Mouse (Mus musculus): ENCODE results near the gene Ndufb4. TPM values are rescaled to one million over a fixed set of nuclear protein-coding genes. Genes with fewer than 3 reads are reported as not detected.
"Not testable (repeated sequence)": the region's sequence is repeated elsewhere in the genome, so short reads cannot be mapped to it uniquely, and the experiment has no call there.

The Ndufb4 gene
- polyA plus RNA-seq (2012; rRNA removed), result 79.6 and 87.3 TPM in 2 replicates

- H3K4me3 ChIP-seq (ENCODE audit: insufficient read depth, low read length), result peak within 1 kb of the TSS; percentile 52
- H3K4me1 ChIP-seq (ENCODE audit: control insufficient read depth, insufficient read depth, low read length), result peaks cover 4% of the 10 kb centered on the region; the same call in 1 of the 2 replicates
- H3K27ac ChIP-seq (ENCODE audit: insufficient read depth, low read length), result peak within 1 kb of the TSS; percentile 61
- TF ChIP-seq CTCF (IDR thresholded peaks at IDR 0.05; ENCODE audit: extremely low read depth, insufficient read depth, low read length) (no peak), POLR2A (IDR thresholded peaks at IDR 0.05; ENCODE audit: extremely low read depth, insufficient read depth, low read length) (peak; percentile 55; the same call in 1 of the 2 replicates)
Observed at GRCm38 (mm10) chr16:37653731-37654657, at the start of gene Ndufb4. Ndufb4 (minus strand) TSS chr16:37654453.

DNA sequence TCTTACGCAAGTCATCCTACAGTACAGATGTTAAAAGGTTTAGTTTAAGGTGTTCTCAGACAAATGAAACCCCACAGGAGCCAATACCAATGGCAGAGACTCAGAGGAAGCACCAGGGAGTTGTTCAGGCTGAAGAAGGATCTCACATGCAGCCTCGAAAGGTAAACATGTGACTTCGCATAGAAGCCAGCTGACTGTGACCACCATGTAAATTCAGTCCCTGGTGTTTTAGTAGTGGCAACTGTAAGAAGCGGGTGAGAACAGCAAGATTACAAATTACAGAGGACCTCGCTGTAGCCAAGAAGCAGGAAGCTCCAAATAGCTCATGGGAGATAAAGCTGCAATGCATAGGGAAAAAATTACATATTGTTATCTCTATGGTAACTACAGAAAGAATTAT, 49.6 kb upstream of the Ndufb4 start:
- TF ChIP-seq POLR2A (IDR thresholded peaks at IDR 0.05; ENCODE audit: extremely low read depth, insufficient read depth, low read length), result no peak
- no peak for TF ChIP-seq CTCF (IDR thresholded peaks at IDR 0.05; ENCODE audit: extremely low read depth, insufficient read depth, low read length)
- H3K27ac ChIP-seq (ENCODE audit: insufficient read depth, low read length), result peak overlapping the region; percentile 85; the same call in 1 of the 2 replicates

DNA sequence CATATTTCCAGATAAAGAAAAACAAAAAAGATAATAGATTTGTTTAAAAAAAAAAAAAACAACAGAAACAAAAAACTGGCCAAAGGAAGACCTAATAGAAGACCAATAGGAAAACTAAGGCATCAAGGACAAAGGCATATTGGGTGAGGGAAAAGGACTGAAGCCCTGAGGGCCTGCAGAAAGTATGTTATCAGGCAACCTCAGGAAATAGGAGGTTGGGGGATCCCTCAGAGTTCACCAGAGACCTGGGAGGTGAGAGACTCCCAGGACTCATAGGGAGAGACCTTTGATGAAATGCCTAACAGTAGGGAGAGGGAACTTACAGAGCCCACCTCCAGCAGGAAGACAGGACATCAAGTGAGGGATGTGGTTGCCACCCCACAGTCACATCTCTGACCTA, 45.8 kb upstream of the Ndufb4 start:
- H3K27ac ChIP-seq (ENCODE audit: insufficient read depth, low read length); H3K4me1 ChIP-seq (ENCODE audit: control insufficient read depth, insufficient read depth, low read length); H3K4me3 ChIP-seq (ENCODE audit: insufficient read depth, low read length): not testable (repeated sequence)

More for the DNA sequence above, 49.6 kb upstream of the Ndufb4 start:
- Histone ChIP-seq H3K4me1 (ENCODE audit: control insufficient read depth, insufficient read depth, low read length) (peaks cover 8% of the 10 kb centered on the region), H3K4me3 (ENCODE audit: insufficient read depth, low read length) (no peak overlapping the region)

- Histone ChIP-seq H3K4me3 (ENCODE audit: insufficient read depth, low read length) (no peak overlapping the region), H3K4me1 (ENCODE audit: control insufficient read depth, insufficient read depth, low read length) (0 out of 2 replicates have a peak, but pooled peaks cover 1% of the 10 kb centered on the region), H3K27ac (ENCODE audit: insufficient read depth, low read length) (no peak overlapping the region)
- TF ChIP-seq POLR2A (IDR thresholded peaks at IDR 0.05; ENCODE audit: extremely low read depth, insufficient read depth, low read length), result no peak
- TF ChIP-seq CTCF (IDR thresholded peaks at IDR 0.05; ENCODE audit: extremely low read depth, insufficient read depth, low read length), result 0 out of 2 replicates have a peak, but pooled peaks have one; percentile 10
Observed at GRCm38 (mm10) chr16:37698767-37699166, 44.5 kb upstream of the Ndufb4 start.

DNA sequence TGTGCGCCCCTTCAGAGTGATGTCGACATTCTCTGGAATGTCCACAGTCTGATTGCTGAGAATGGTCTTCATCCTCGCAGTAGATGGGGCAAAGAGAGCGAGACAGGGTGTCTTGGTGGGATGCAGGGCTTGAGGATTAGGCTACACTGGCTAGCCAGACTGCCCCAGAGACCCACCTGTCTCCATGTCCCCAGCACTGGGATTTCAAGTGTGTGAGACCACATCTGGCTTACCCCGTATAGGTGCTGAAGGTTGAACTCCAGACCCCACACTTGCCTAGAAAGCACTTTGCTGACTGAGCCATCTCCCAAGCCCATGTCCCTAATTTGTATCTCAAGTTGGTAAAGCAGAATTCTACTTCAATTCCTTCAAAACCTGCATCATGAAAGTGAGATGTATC, 43.0 kb upstream of the Ndufb4 start:
- Histone ChIP-seq H3K4me3 (ENCODE audit: insufficient read depth, low read length) (no peak overlapping the region), H3K4me1 (ENCODE audit: control insufficient read depth, insufficient read depth, low read length) (no peaks in the 10 kb centered on the region), H3K27ac (ENCODE audit: insufficient read depth, low read length) (no peak overlapping the region)
- TF ChIP-seq POLR2A (IDR thresholded peaks at IDR 0.05; ENCODE audit: extremely low read depth, insufficient read depth, low read length) (no peak), CTCF (IDR thresholded peaks at IDR 0.05; ENCODE audit: extremely low read depth, insufficient read depth, low read length) (no peak)

- Histone ChIP-seq H3K4me3 (ENCODE audit: insufficient read depth, low read length) (no peak overlapping the region), H3K27ac (ENCODE audit: insufficient read depth, low read length) (no peak overlapping the region), H3K4me1 (ENCODE audit: control insufficient read depth, insufficient read depth, low read length) (peaks cover 2% of the 10 kb centered on the region)
- TF ChIP-seq POLR2A (IDR thresholded peaks at IDR 0.05; ENCODE audit: extremely low read depth, insufficient read depth, low read length), result no peak
- TF ChIP-seq CTCF (IDR thresholded peaks at IDR 0.05; ENCODE audit: extremely low read depth, insufficient read depth, low read length), result peak; percentile 37; the same call in 1 of the 2 replicates
Observed at GRCm38 (mm10) chr16:37690932-37691730, 36.9 kb upstream of the Ndufb4 start.

- Histone ChIP-seq H3K4me3 (ENCODE audit: insufficient read depth, low read length) (no peak overlapping the region), H3K27ac (ENCODE audit: insufficient read depth, low read length) (no peak overlapping the region), H3K4me1 (ENCODE audit: control insufficient read depth, insufficient read depth, low read length) (peaks cover 5% of the 10 kb centered on the region)
- TF ChIP-seq POLR2A (IDR thresholded peaks at IDR 0.05; ENCODE audit: extremely low read depth, insufficient read depth, low read length) (no peak), CTCF (IDR thresholded peaks at IDR 0.05; ENCODE audit: extremely low read depth, insufficient read depth, low read length) (no peak)
Observed at GRCm38 (mm10) chr16:37690465-37690864, 36.2 kb upstream of the Ndufb4 start.

- Histone ChIP-seq H3K27ac (ENCODE audit: insufficient read depth, low read length) (no peak overlapping the region), H3K4me1 (ENCODE audit: control insufficient read depth, insufficient read depth, low read length) (peaks cover 5% of the 10 kb centered on the region), H3K4me3 (ENCODE audit: insufficient read depth, low read length) (no peak overlapping the region)
- TF ChIP-seq CTCF (IDR thresholded peaks at IDR 0.05; ENCODE audit: extremely low read depth, insufficient read depth, low read length) (no peak), POLR2A (IDR thresholded peaks at IDR 0.05; ENCODE audit: extremely low read depth, insufficient read depth, low read length) (no peak)
Observed at GRCm38 (mm10) chr16:37689934-37690333, 35.7 kb upstream of the Ndufb4 start.

- H3K4me1 ChIP-seq (ENCODE audit: control insufficient read depth, insufficient read depth, low read length), result peaks cover 5% of the 10 kb centered on the region
- TF ChIP-seq POLR2A (IDR thresholded peaks at IDR 0.05; ENCODE audit: extremely low read depth, insufficient read depth, low read length), result no peak
- TF ChIP-seq CTCF (IDR thresholded peaks at IDR 0.05; ENCODE audit: extremely low read depth, insufficient read depth, low read length), result no peak
- H3K4me3 ChIP-seq (ENCODE audit: insufficient read depth, low read length), result no peak overlapping the region
- no peak overlapping the region for H3K27ac ChIP-seq (ENCODE audit: insufficient read depth, low read length)
Observed at GRCm38 (mm10) chr16:37689251-37689926, 35.1 kb upstream of the Ndufb4 start.

Measured in cortical plate, adult 2 months (tissue).